Mouse (Mus musculus): ENCODE data around the gene Dock2. TPM values are rescaled to one million over a fixed set of nuclear protein-coding genes. Genes with fewer than 3 reads are reported as not detected.

Gene Dock2
- total and polyA plus RNA-seq, 3 experiments = 79.6 to 151 (median 133) TPM

DNA sequence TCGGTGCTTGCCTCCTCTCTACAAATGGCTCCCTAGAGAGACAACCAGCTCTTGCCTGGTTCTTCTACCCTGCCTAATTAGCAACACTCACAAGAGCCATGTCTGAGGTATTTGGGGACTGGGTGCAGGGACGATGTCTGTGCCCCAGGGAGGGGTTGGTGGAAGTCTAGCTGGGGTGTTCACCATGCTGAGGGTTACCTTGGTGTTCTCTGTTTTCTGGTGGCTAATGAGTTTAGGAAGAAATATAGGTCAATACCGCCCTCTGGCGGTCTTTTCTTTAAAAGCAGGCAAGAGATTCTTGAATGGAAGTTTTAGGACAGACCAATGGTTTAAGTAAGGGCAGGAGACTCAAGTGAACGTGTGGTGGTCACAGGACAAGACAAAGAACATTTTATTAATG lies 570.8 kb downstream of the Dock2 start:
- Histone ChIP-seq H3K9me3 (replicated peaks; ENCODE audit: low read length) (no peaks in the 10 kb centered on the region), H3K4me2 (ENCODE audit: insufficient read depth, low read depth, poor library complexity, severe bottlenecking) (0 out of 2 replicates have a peak overlapping the region, but pooled peaks have one; percentile 12), H3K27ac (ENCODE audit: insufficient read depth, low read depth) (no peak overlapping the region), H3K4me3 (replicated peaks in 1 of 3; ENCODE audit: low read depth in 2 of 3, low read length in 2 of 3, poor library complexity in 1 of 3) (no peak overlapping the region), H3K9ac (ENCODE audit: insufficient read depth, low read depth) (no peak overlapping the region), H3K27me3 (replicated peaks) (no peaks in the 10 kb centered on the region), H3K36me3 (replicated peaks in 1 of 2; ENCODE audit: control insufficient read depth in 1 of 2, insufficient read depth in 1 of 2, low read length in 1 of 2) (no peaks in the 10 kb centered on the region), H3K79me2 (replicated peaks; ENCODE audit: control insufficient read depth, extremely low read depth, insufficient read depth, poor library complexity, severe bottlenecking) (no peaks in the 10 kb centered on the region), H3K4me1 (ENCODE audit: control insufficient read depth in 1 of 2, insufficient read depth in 2 of 2) (peaks cover 2 to 8% of the 10 kb centered on the region in 2 experiments; a peak in 1 of 4 replicates)
- in situ Hi-C loops (cut with MboI; ENCODE audit: low pct_ligation_motif_present, low pct_unique_long_range_greater_than_20kb, low sequenced_read_pairs) (loop anchor here (25.0 kb wide), 1 partner anchor 251 kb away; the partner anchor contains the start of gene Kcnmb1), dilution Hi-C loops (cut with MboI; ENCODE audit: extremely low pct_ligation_motif_present, extremely low pct_unique_long_range_greater_than_20kb, low sequenced_read_pairs) (no loop called here)
- DNase-seq (ENCODE audit: extremely low read depth) = peak; percentile 86
- TF ChIP-seq MEF2A (IDR thresholded peaks at IDR 0.05; ENCODE audit: borderline replicate concordance, low read depth, low read length) (no peak), POLR2AphosphoS2 (IDR thresholded peaks at IDR 0.05; ENCODE audit: low read depth, low read length) (no peak), ZMIZ1 (IDR thresholded peaks at IDR 0.05; ENCODE audit: low read depth, low read length) (no peak), POLR2A (IDR thresholded peaks at IDR 0.05; ENCODE audit: low read depth, low read length) (no peak), IRF4 (IDR thresholded peaks at IDR 0.05; ENCODE audit: low read depth, low read length) (no peak), RCOR1 (conservative IDR thresholded peaks at IDR 0.05; ENCODE audit: low read depth, low read length) (no peak), BHLHE40 (IDR thresholded peaks at IDR 0.05; ENCODE audit: low read depth, low read length) (no peak), TBP (conservative IDR thresholded peaks at IDR 0.05; ENCODE audit: low read depth, low read length) (no peak), ELF1 (IDR thresholded peaks at IDR 0.05; ENCODE audit: low read depth, low read length) (no peak), NELFE (IDR thresholded peaks at IDR 0.05; ENCODE audit: low read depth, low read length) (peak; percentile 51; the same call in 1 of the 2 replicates), MYC (IDR thresholded peaks at IDR 0.05; ENCODE audit: low read depth, low read length) (no peak), MAFK (IDR thresholded peaks at IDR 0.05; ENCODE audit: insufficient replicate concordance, low read length) (no peak), CHD2 (IDR thresholded peaks at IDR 0.05; ENCODE audit: low read length) (no peak), JUND (conservative IDR thresholded peaks at IDR 0.05; ENCODE audit: low read depth, low read length) (no peak), CTCF (conservative IDR thresholded peaks at IDR 0.05 in 1 of 2, IDR thresholded peaks at IDR 0.05 in 1 of 2; ENCODE audit: low read depth in 2 of 2, low read length in 2 of 2) (peak; percentile 75 to 99), TCF12 (IDR thresholded peaks at IDR 0.05; ENCODE audit: low read depth, low read length) (no peak), RAD21 (IDR thresholded peaks at IDR 0.05; ENCODE audit: low read depth, low read length) (no peak; the same call in none of the 2 replicates), E2F4 (IDR thresholded peaks at IDR 0.05; ENCODE audit: insufficient replicate concordance, low read depth, low read length) (no peak), ETS1 (conservative IDR thresholded peaks at IDR 0.05; ENCODE audit: low read depth, low read length) (no peak), PAX5 (IDR thresholded peaks at IDR 0.05; ENCODE audit: low read length) (no peak), ZKSCAN1 (IDR thresholded peaks at IDR 0.05; ENCODE audit: borderline replicate concordance, low read depth, low read length) (no peak), ZNF384 (IDR thresholded peaks at IDR 0.05; ENCODE audit: low read depth, low read length) (no peak), SMC3 (IDR thresholded peaks at IDR 0.05; ENCODE audit: low read depth, low read length) (peak; percentile 100), ZC3H11A (IDR thresholded peaks at IDR 0.05; ENCODE audit: low read depth, low read length) (peak; percentile 99), SIN3A (IDR thresholded peaks at IDR 0.05; ENCODE audit: low read length) (no peak), HCFC1 (IDR thresholded peaks at IDR 0.05; ENCODE audit: low read depth, low read length) (no peak)
